Mouse (Mus musculus) liver, adult 2 months (tissue): ENCODE data around the gene Copg2. TPM values are rescaled to one million over a fixed set of nuclear protein-coding genes. Genes with fewer than 3 reads are reported as not detected.

Experiments used
- DNase-seq: peaks from one replicate; pipeline ENCODE4 v3.0.0-alpha.2; 2011; ENCODE audit warnings: low read depth, low spot score; ENCODE audit errors: extremely low read depth
- H3K27ac ChIP-seq: fragments of 200-500 bp; replicated peaks from 2 replicates; pipeline ENCODE4 v1.5.1; 2012; ENCODE audit warnings: low read depth, mild to moderate bottlenecking, control low read depth, inconsistent platforms, low read length; ENCODE audit not compliant: insufficient read depth
- H3K27me3 ChIP-seq: fragments of 200-500 bp; 2 replicates; pipeline ENCODE4 v1.6.1; 2012; ENCODE audit warnings: mild to moderate bottlenecking, moderate library complexity, low read length, inconsistent platforms; ENCODE audit not compliant: control insufficient read depth, insufficient read depth
- H3K36me3 ChIP-seq: fragments of 200-500 bp; 2 replicates; pipeline ENCODE4 v1.6.1; 2012; ENCODE audit warnings: low read length, inconsistent platforms; ENCODE audit not compliant: control insufficient read depth, insufficient read depth
- H3K4me1 ChIP-seq: fragments of 200-500 bp; 2 replicates; pipeline ENCODE4 v1.6.1; 2011; ENCODE audit warnings: low read length; ENCODE audit not compliant: control insufficient read depth, insufficient read depth
- H3K4me3 ChIP-seq: fragments of 200-500 bp; 2 replicates; pipeline ENCODE4 v1.5.1; 2011; ENCODE audit warnings: low read depth, mild to moderate bottlenecking, control low read depth, low read length, moderate library complexity; ENCODE audit not compliant: insufficient read depth
- H3K79me2 ChIP-seq: fragments of 200-500 bp; 2 replicates; pipeline ENCODE4 v1.6.1; 2012; ENCODE audit warnings: inconsistent platforms, mild to moderate bottlenecking, low read length, moderate library complexity; ENCODE audit not compliant: control insufficient read depth, insufficient read depth
- H3K9ac ChIP-seq: fragments of 200-500 bp; 2 replicates; pipeline ENCODE4 v1.6.1; 2012; ENCODE audit warnings: low read depth, mild to moderate bottlenecking, control low read depth, inconsistent platforms, low read length
- CTCF ChIP-seq: fragments of 200-500 bp; IDR thresholded peaks from 2 replicates; pipeline ENCODE4 v1.5.1; 2011; ENCODE audit warnings: low read depth, low read length, control low read depth
- POLR2A ChIP-seq: fragments of 200-500 bp; IDR thresholded peaks from 2 replicates; pipeline ENCODE4 v1.6.1; 2011; ENCODE audit warnings: low read length, control low read depth; ENCODE audit not compliant: insufficient read depth; ENCODE audit errors: extremely low read depth
- WGBS: fragments of 180-500 bp; shearing (Covaris S2); methylation state at CpG from one replicate; pipeline ENCODE4 v1.1.7; 2018; 5-methylcytosine and 5-hydroxymethylcytosine counted together
- polyA plus RNA-seq: library from polyadenylated mRNA; depleted of rRNA; stranded (reverse); fragments of >200 nt; gene quantifications from 2 replicates; pipeline ENCODE4 v1.2.3, GENCODE M21; 2012
- total RNA-seq: library from RNA; depleted of rRNA; stranded (reverse); fragments of >200 nt; gene quantifications from 2 replicates; pipeline ENCODE4 v1.2.3, GENCODE M21; 2014

Copg2 gene
- total and polyA plus RNA-seq, 2 experiments, result 7.5 to 26.9 TPM

- TF ChIP-seq CTCF, result no peak
- no peak for TF ChIP-seq POLR2A
- H3K4me1 ChIP-seq, result no peaks in the 10 kb centered on the region
- H3K9ac ChIP-seq, result no peak overlapping the region
- H3K27ac ChIP-seq, result no peak overlapping the region
- 96% methylated on average over 1 of the region's 1 CpGs for WGBS
- no peaks in the 10 kb centered on the region for H3K27me3 ChIP-seq
- H3K4me3 ChIP-seq, result no peak overlapping the region
- DNase-seq, result no peak
- H3K79me2 ChIP-seq, result no peaks in the 10 kb centered on the region
- H3K36me3 ChIP-seq, result no peaks in the 10 kb centered on the region; the same call in 1 of the 2 replicates
Observed at GRCm38 (mm10) chr6:30866501-30866900, 30.1 kb downstream of the Copg2 start.

- TF ChIP-seq CTCF (no peak), POLR2A (no peak)
- DNase-seq, result no peak
- Histone ChIP-seq H3K27ac (no peak overlapping the region), H3K9ac (no peak overlapping the region), H3K4me1 (no peaks in the 10 kb centered on the region), H3K27me3 (no peaks in the 10 kb centered on the region), H3K79me2 (no peaks in the 10 kb centered on the region), H3K4me3 (no peak overlapping the region), H3K36me3 (no peaks in the 10 kb centered on the region)
- 64% methylated on average over 3 of the region's 3 CpGs for WGBS
Observed at GRCm38 (mm10) chr6:30865031-30865678, 31.4 kb downstream of the Copg2 start.

GRCm38 (mm10) chr6:30855956-30856355 lies 40.6 kb downstream of the Copg2 start:
- no peak for TF ChIP-seq CTCF
- no peak for TF ChIP-seq POLR2A
- Histone ChIP-seq H3K4me3 (no peak overlapping the region), H3K27ac (no peak overlapping the region), H3K79me2 (no peaks in the 10 kb centered on the region), H3K36me3 (peaks cover 18% of the 10 kb centered on the region), H3K4me1 (no peaks in the 10 kb centered on the region), H3K9ac (no peak overlapping the region), H3K27me3 (no peaks in the 10 kb centered on the region)
- WGBS, result 94% methylated on average over 7 of the region's 7 CpGs
- DNase-seq, result peak; percentile 34

- no peak for TF ChIP-seq POLR2A
- TF ChIP-seq CTCF, result no peak
- 44% methylated on average over 2 of the region's 2 CpGs for WGBS
- Histone ChIP-seq H3K4me1 (peaks cover 2% of the 10 kb centered on the region; the same call in 1 of the 2 replicates), H3K27ac (no peak overlapping the region), H3K4me3 (no peak overlapping the region), H3K79me2 (no peaks in the 10 kb centered on the region), H3K36me3 (peaks cover 18% of the 10 kb centered on the region), H3K9ac (no peak overlapping the region), H3K27me3 (no peaks in the 10 kb centered on the region)
- DNase-seq, result peak; percentile 14
Observed at GRCm38 (mm10) chr6:30855205-30855604, 41.4 kb downstream of the Copg2 start.

- peaks cover 5% of the 10 kb centered on the region for H3K4me1 ChIP-seq
- peaks cover 3% of the 10 kb centered on the region; the same call in 1 of the 2 replicates for H3K36me3 ChIP-seq
- H3K9ac ChIP-seq, result no peak overlapping the region
- TF ChIP-seq CTCF (no peak), POLR2A (no peak)
- 57% methylated on average over 2 of the region's 2 CpGs for WGBS
- H3K27me3 ChIP-seq, result no peaks in the 10 kb centered on the region
- no peak overlapping the region for H3K27ac ChIP-seq
- no peak overlapping the region for H3K4me3 ChIP-seq
- no peaks in the 10 kb centered on the region for H3K79me2 ChIP-seq
- DNase-seq, result peak; percentile 6
Observed at GRCm38 (mm10) chr6:30849818-30850217, 46.8 kb downstream of the Copg2 start.

GRCm38 (mm10) chr6:30832241-30832640 lies 64.4 kb downstream of the Copg2 start:
- WGBS, result 91% methylated on average over 2 of the region's 2 CpGs
- Histone ChIP-seq H3K4me1 (no peaks in the 10 kb centered on the region), H3K27ac (no peak overlapping the region), H3K9ac (no peak overlapping the region), H3K27me3 (no peaks in the 10 kb centered on the region), H3K79me2 (no peaks in the 10 kb centered on the region), H3K4me3 (no peak overlapping the region), H3K36me3 (no peaks in the 10 kb centered on the region)
- TF ChIP-seq CTCF, result no peak
- no peak for TF ChIP-seq POLR2A
- no peak for DNase-seq
